In the genomic region with DNA sequence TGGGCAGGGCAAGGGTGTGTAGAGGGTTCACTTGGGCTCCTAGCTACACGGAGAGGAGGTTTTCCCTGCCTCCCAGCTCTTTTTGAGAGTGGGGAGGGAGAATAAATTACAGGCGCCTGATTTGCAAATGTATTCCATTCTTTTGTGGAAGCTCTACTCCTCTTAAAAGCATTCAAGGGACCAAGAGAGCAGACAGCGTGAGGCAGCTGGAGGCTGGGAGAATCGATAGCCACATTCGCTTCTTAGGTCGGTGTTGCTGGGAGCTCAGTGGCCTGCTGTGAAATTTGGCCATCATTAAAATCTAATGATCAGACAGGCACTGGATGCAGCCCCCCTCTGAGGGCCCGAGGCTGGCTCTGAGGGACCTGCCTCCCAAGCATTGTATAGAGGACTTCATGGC, we compare ENCODE assay signal across 20 mouse cellular contexts.
DNase-seq lines count a peak whose midpoint lies in the region; ATAC-seq and TF ChIP-seq lines count a peak whose summit lies in the region.
"Had no signal": no experiment of that assay in that cellular context is flagged by ENCODE, and none has a peak within 500 bp of the region (broad histone marks: within the 10 kb centered on the region; RNA-seq: fewer than 3 reads in every experiment).

No protein-coding gene starts in this region.

- no peaks in the 10 kb centered on the region for H3K9me3 ChIP-seq in hindbrain, embryonic 11.5 days (ENCODE audit: control insufficient read depth, low read length)
- no peaks in the 10 kb centered on the region for H3K9me3 ChIP-seq in hindbrain, postnatal 0 days (ENCODE audit: low read length)
- no peaks in the 10 kb centered on the region for H3K9me3 ChIP-seq in forebrain, embryonic 14.5 days (replicated peaks; ENCODE audit: control insufficient read depth, low read length)
- H3K9me3 ChIP-seq in midbrain, embryonic 11.5 days (ENCODE audit: control insufficient read depth, low read length): no peaks in the 10 kb centered on the region
- H3K9me3 ChIP-seq: embryonic facial prominence, embryonic 12.5 days; heart, embryonic 13.5 days had no signal

- no peaks in the 10 kb centered on the region for H3K36me3 ChIP-seq in hindbrain, embryonic 11.5 days (ENCODE audit: control insufficient read depth, insufficient read depth, low read length)
- no peaks in the 10 kb centered on the region for H3K36me3 ChIP-seq in hindbrain, postnatal 0 days (ENCODE audit: insufficient read depth, low read length)
- H3K36me3 ChIP-seq in forebrain, embryonic 14.5 days (ENCODE audit: control insufficient read depth, insufficient read depth, low read length): no peaks in the 10 kb centered on the region
- H3K36me3 ChIP-seq in midbrain, embryonic 11.5 days (ENCODE audit: control insufficient read depth, insufficient read depth, low read length): no peaks in the 10 kb centered on the region
- H3K36me3 ChIP-seq: embryonic facial prominence, embryonic 12.5 days; heart, embryonic 13.5 days had no signal

- H3K4me1 ChIP-seq in hindbrain, embryonic 11.5 days (replicated peaks; ENCODE audit: control insufficient read depth, insufficient read depth, low read length): peaks cover 30% of the 10 kb centered on the region
- no peaks in the 10 kb centered on the region for H3K4me1 ChIP-seq in hindbrain, postnatal 0 days (ENCODE audit: insufficient read depth, low read length)
- peaks cover 48% of the 10 kb centered on the region for H3K4me1 ChIP-seq in forebrain, embryonic 14.5 days (ENCODE audit: control insufficient read depth, insufficient read depth, low read length)
- peaks cover 59% of the 10 kb centered on the region for H3K4me1 ChIP-seq in midbrain, embryonic 11.5 days (ENCODE audit: control insufficient read depth, insufficient read depth, low read length)

- H3K4me3 ChIP-seq in hindbrain, embryonic 11.5 days (ENCODE audit: low read depth, low read length): no peak overlapping the region
- no peak overlapping the region for H3K4me3 ChIP-seq in hindbrain, postnatal 0 days (ENCODE audit: low read length)
- H3K4me3 ChIP-seq in forebrain, embryonic 14.5 days (ENCODE audit: low read depth, low read length): no peak overlapping the region
- H3K4me3 ChIP-seq in midbrain, embryonic 11.5 days (ENCODE audit: low read depth, low read length): no peak overlapping the region
- H3K4me3 ChIP-seq: embryonic facial prominence, embryonic 12.5 days; heart, embryonic 13.5 days; myocyte had no signal

- H3K27me3 ChIP-seq in hindbrain, embryonic 11.5 days (ENCODE audit: control insufficient read depth, insufficient read depth, low read length): 0 out of 2 replicates have a peak, but pooled peaks cover 3% of the 10 kb centered on the region
- H3K27me3 ChIP-seq in hindbrain, postnatal 0 days (ENCODE audit: insufficient read depth, low read length): no peaks in the 10 kb centered on the region
- no peaks in the 10 kb centered on the region for H3K27me3 ChIP-seq in forebrain, embryonic 14.5 days (replicated peaks; ENCODE audit: control insufficient read depth, insufficient read depth, low read length)
- no peaks in the 10 kb centered on the region; the same call in 1 of the 2 replicates for H3K27me3 ChIP-seq in midbrain, embryonic 11.5 days (ENCODE audit: control insufficient read depth, insufficient read depth, low read length)
- H3K27me3 ChIP-seq: embryonic facial prominence, embryonic 12.5 days had no signal

- WGBS in hindbrain, embryonic 11.5 days: 14% methylated on average over 7 of the region's 7 CpGs
- WGBS in hindbrain, postnatal 0 days: 18% methylated on average over 7 of the region's 7 CpGs
- WGBS in forebrain, embryonic 14.5 days: 4% methylated on average over 7 of the region's 7 CpGs
- WGBS in midbrain, embryonic 11.5 days: 3% methylated on average over 7 of the region's 7 CpGs

- ATAC-seq in hindbrain, embryonic 11.5 days (ENCODE audit: low FRiP score): peak; percentile 25
- no peak for ATAC-seq in hindbrain, postnatal 0 days
- ATAC-seq in forebrain, embryonic 14.5 days: peak; percentile 59
- peak; percentile 45 for ATAC-seq in midbrain, embryonic 11.5 days (ENCODE audit: low FRiP score)
- ATAC-seq: intestine, embryonic 16.5 days; lung, postnatal 0 days had no signal

- no peak for TF ChIP-seq CTCF in hindbrain, postnatal 0 days (IDR thresholded peaks at IDR 0.05; ENCODE audit: low read depth)

- no peak overlapping the region; the same call in 1 of the 2 replicates for H3K9ac ChIP-seq in hindbrain, embryonic 11.5 days (ENCODE audit: low read depth, low read length)
- H3K9ac ChIP-seq in hindbrain, postnatal 0 days (replicated peaks; ENCODE audit: low read length): no peak overlapping the region
- 0 out of 2 replicates have a peak overlapping the region, but pooled peaks have one; percentile 17 for H3K9ac ChIP-seq in forebrain, embryonic 14.5 days (ENCODE audit: low read length)
- peak overlapping the region; percentile 38; the same call in 1 of the 2 replicates for H3K9ac ChIP-seq in midbrain, embryonic 11.5 days (ENCODE audit: low read length)
- H3K9ac ChIP-seq: embryonic facial prominence, embryonic 12.5 days; heart, embryonic 13.5 days; liver, embryonic 14.5 days had no signal

- peak overlapping the region; percentile 48 for H3K27ac ChIP-seq in hindbrain, embryonic 11.5 days (ENCODE audit: low read depth, low read length)
- no peak overlapping the region for H3K27ac ChIP-seq in hindbrain, postnatal 0 days
- peak overlapping the region; percentile 76 for H3K27ac ChIP-seq in forebrain, embryonic 14.5 days (ENCODE audit: low read depth, low read length)
- peak overlapping the region; percentile 70 for H3K27ac ChIP-seq in midbrain, embryonic 11.5 days (ENCODE audit: low read depth, low read length)
- H3K27ac ChIP-seq: embryonic facial prominence, embryonic 12.5 days; heart, embryonic 13.5 days; liver, embryonic 14.5 days; stomach, postnatal 0 days had no signal

- no peak overlapping the region for H3K4me2 ChIP-seq in hindbrain, embryonic 11.5 days (replicated peaks; ENCODE audit: low read depth, low read length)
- H3K4me2 ChIP-seq in hindbrain, postnatal 0 days (ENCODE audit: low read depth, low read length): no peak overlapping the region
- H3K4me2 ChIP-seq in forebrain, embryonic 14.5 days (ENCODE audit: low read length): no peak overlapping the region
- H3K4me2 ChIP-seq in midbrain, embryonic 11.5 days: 0 out of 2 replicates have a peak overlapping the region, but pooled peaks have one; percentile 13
- H3K4me2 ChIP-seq: embryonic facial prominence, embryonic 12.5 days; heart, embryonic 13.5 days had no signal

- DNase-seq in hindbrain, embryonic 11.5 days (ENCODE audit: low spot score): peak; percentile 35
- DNase-seq in hindbrain, postnatal 0 days (ENCODE audit: low spot score): no peak
- peak; percentile 20 for DNase-seq in ZHBTc4 (ENCODE audit: low read depth, low spot score)
- peak; percentile 72 for DNase-seq in forebrain, embryonic 14.5 days (ENCODE audit: low spot score)
- DNase-seq in midbrain, embryonic 11.5 days (ENCODE audit: low spot score, missing footprints): no peak
- DNase-seq in lung, postnatal 4 days: no peak
- DNase-seq in B cell, adult 2 months: no peak
- no peak for DNase-seq in heart, adult 18-20 months
- DNase-seq: cerebellum, postnatal 14 days; heart, postnatal 4 days; left cerebral cortex, postnatal 4 days; right cerebral cortex, postnatal 14 days; thymus, postnatal 14 days had no signal

Comparison
In these comparisons a context has a peak if more than half of its experiments do, and no peak if none do; other contexts are left out.
1. DNase-seq: peak in hindbrain, embryonic 11.5 days (single experiment), ZHBTc4 (single experiment) and forebrain, embryonic 14.5 days (single experiment); none in hindbrain, postnatal 0 days (single experiment), midbrain, embryonic 11.5 days (single experiment), lung, postnatal 4 days (0 of 2), B cell, adult 2 months (0 of 2) and heart, adult 18-20 months (0 of 2).
2. H3K9ac ChIP-seq: peak in forebrain, embryonic 14.5 days (single experiment) and midbrain, embryonic 11.5 days (single experiment); none in hindbrain, embryonic 11.5 days (single experiment) and hindbrain, postnatal 0 days (single experiment).